Mouse (Mus musculus) cortical plate, adult 2 months (tissue): ENCODE measurements around the gene Vmn1r200.

Source experiments
- CTCF ChIP-seq: fragments of 200-500 bp; IDR thresholded peaks from 2 replicates; pipeline ENCODE4 v1.5.1; 2011; ENCODE audit warnings: mild to moderate bottlenecking, control low read depth, low read length; ENCODE audit not compliant: insufficient read depth; ENCODE audit errors: extremely low read depth
- POLR2A ChIP-seq: fragments of 200-500 bp; IDR thresholded peaks from 2 replicates; pipeline ENCODE4 v1.6.1; 2011; ENCODE audit warnings: mild to moderate bottlenecking, low read length, control low read depth; ENCODE audit not compliant: insufficient read depth; ENCODE audit errors: extremely low read depth

- TF ChIP-seq POLR2A, result no peak
- TF ChIP-seq CTCF, result no peak
Observed at GRCm38 (mm10) chr13:22350064-22350463, 40.1 kb upstream of the Vmn1r200 start, which contains the start of gene Vmn1r198.
